Mouse (Mus musculus): ENCODE measurements around the gene Cdh13. TPM values are rescaled to one million over a fixed set of nuclear protein-coding genes. Genes with fewer than 3 reads are reported as not detected.
A peak's percentile ranks its signal among the peaks of the same experiment; 100 is the strongest.

Cdh13 gene
- polyA plus RNA-seq, 1 experiment from 2014 or later = 50.0 TPM

DNA sequence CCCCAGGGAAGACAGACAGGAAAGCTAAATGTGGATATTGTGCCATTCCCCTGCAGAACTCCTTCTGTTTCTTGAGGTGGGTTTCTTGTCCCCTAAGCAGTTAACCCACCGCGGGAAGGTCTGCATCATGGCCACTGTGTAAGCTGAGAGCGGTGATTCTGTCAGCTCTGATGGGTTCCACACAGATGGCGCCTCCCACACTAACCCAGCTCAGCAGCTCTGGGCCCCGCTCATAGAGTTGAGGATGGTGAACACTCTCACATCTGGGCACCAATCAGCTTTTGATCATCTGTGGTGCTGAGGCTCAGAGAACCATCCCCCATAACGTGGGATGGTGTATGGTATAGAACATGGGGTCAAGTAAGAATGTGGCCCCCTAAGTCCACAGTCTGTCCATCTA lies 735.1 kb downstream of the Cdh13 start:
- WGBS = 72% methylated on average over 6 of the region's 6 CpGs

DNA sequence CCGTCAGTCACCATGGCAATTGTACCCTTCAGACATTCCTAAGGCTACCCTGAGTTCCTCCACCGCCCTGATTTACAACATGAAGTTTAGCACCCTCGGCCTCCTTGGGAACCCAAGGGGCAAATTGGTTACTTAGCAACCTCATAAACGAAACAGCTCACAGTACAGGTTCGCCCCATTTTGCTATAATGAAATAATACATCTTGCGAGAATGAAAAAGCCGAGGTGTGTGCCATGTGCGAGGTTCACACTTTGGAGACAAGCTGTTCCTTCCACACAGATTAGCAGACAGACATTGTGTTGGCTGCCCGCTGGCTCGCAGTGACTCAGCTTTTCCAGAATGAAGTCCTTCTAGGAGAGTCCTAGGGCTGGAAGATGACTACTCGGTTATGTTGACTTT lies 737.2 kb downstream of the Cdh13 start:
- ATAC-seq (ENCODE audit: extremely low read depth, insufficient number of reproducible peaks, low FRiP score, low TSS enrichment) = no peak
- Histone ChIP-seq H3K9ac (no peak overlapping the region), H3K4me3 (no peak overlapping the region), H3K9me3 (no peaks in the 10 kb centered on the region), H3K36me3 (no peaks in the 10 kb centered on the region), H3K4me1 (peaks cover 7% of the 10 kb centered on the region), H3K27me3 (replicated peaks) (no peaks in the 10 kb centered on the region), H3K27ac (replicated peaks) (no peak overlapping the region), H3K4me2 (no peak overlapping the region)
- WGBS = 69% methylated on average over 11 of the region's 11 CpGs

More for the DNA sequence above, 735.1 kb downstream of the Cdh13 start:
- Histone ChIP-seq H3K27ac (replicated peaks) (no peak overlapping the region), H3K36me3 (no peaks in the 10 kb centered on the region), H3K4me2 (no peak overlapping the region), H3K27me3 (replicated peaks) (no peaks in the 10 kb centered on the region), H3K4me1 (peaks cover 7% of the 10 kb centered on the region), H3K9ac (no peak overlapping the region), H3K9me3 (no peaks in the 10 kb centered on the region), H3K4me3 (no peak overlapping the region)
- ATAC-seq (ENCODE audit: extremely low read depth, insufficient number of reproducible peaks, low FRiP score, low TSS enrichment) = no peak

DNA sequence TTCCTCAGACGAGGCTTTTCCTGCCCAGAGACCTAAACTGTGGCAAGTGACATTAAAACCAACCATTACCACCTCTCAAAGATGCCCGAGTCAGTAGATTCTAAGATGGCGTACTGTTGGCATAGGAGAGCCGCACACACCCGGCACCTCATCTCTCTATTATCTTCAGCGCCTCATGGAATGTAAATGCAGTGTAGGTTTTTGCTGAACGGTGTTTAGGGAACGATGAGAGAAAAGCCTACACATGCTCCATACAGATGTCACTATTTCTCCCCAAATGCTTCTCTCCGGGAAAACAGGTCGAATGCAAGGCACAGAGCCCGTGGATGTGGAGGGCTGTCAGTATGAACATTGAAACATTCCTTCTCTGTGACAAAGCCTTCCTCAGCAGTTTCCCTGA lies 737.9 kb downstream of the Cdh13 start:
- 85% methylated on average over 11 of the region's 11 CpGs for WGBS
- H3K27me3 ChIP-seq (replicated peaks) = no peaks in the 10 kb centered on the region

DNA sequence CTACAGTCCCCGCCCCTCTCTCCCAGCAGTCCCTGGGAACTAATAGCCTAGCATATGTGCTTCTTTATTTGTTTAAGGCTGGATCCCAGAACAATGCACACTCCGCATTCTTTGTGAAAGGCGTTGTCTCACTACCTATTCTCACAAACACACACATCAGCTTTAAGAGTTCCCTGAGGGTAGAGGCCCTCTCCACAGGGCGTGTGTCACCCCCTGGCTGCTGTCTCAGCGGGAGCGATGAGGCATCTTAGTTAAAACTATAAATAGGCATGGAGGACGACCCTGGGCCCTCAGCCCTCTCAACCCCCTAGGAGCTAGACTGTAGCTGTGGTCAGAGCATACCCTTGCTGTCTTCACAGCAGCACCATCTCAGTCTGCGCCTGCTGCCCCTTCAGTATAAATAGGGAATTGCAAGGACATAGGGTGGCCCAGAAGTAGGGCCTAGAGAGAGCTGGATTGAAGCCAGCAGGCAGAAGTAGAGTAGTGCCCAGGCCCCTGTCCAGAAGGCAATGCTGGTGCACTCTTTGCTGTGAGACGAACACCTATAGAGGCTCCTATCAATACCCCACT lies 738.9 kb downstream of the Cdh13 start:
- H3K4me1 ChIP-seq = peaks cover 7% of the 10 kb centered on the region
- H3K27me3 ChIP-seq (replicated peaks) = no peaks in the 10 kb centered on the region
- H3K27ac ChIP-seq (replicated peaks) = no peak overlapping the region
- WGBS = 50% methylated on average over 9 of the region's 9 CpGs
- H3K9ac ChIP-seq = no peak overlapping the region
- H3K4me3 ChIP-seq = no peak overlapping the region
- no peak for ATAC-seq (ENCODE audit: extremely low read depth, insufficient number of reproducible peaks, low FRiP score, low TSS enrichment)
- no peaks in the 10 kb centered on the region for H3K36me3 ChIP-seq
- H3K9me3 ChIP-seq = no peaks in the 10 kb centered on the region
- no peak overlapping the region for H3K4me2 ChIP-seq

More for the DNA sequence above, 737.9 kb downstream of the Cdh13 start:
- no peaks in the 10 kb centered on the region for H3K36me3 ChIP-seq
- no peaks in the 10 kb centered on the region for H3K9me3 ChIP-seq
- no peak overlapping the region for H3K27ac ChIP-seq (replicated peaks)
- peaks cover 7% of the 10 kb centered on the region for H3K4me1 ChIP-seq
- no peak overlapping the region for H3K9ac ChIP-seq
- H3K4me2 ChIP-seq = no peak overlapping the region
- no peak overlapping the region for H3K4me3 ChIP-seq
- ATAC-seq (ENCODE audit: extremely low read depth, insufficient number of reproducible peaks, low FRiP score, low TSS enrichment) = no peak

DNA sequence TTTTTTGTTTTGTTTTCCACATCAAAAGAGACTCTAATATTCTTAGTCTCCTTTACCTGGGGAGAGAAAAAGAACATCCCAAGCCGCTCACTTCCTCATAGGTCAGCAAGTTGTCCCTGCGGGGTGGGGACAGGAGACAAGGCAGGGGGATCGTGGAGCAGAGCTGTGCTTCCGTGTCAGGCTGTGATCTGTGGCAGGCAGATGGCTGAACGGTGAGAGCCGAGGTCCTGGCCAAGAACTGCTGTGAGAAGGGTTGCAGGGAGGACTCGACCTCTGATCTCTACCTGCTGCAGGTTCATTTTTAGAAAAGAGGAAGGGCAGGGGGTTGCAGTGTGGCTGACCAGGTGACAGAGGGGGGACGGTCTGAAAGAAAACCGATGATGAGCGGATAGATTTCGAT lies 749.9 kb downstream of the Cdh13 start:
- ATAC-seq (ENCODE audit: extremely low read depth, insufficient number of reproducible peaks, low FRiP score, low TSS enrichment) = no peak
- no peaks in the 10 kb centered on the region for H3K36me3 ChIP-seq
- no peak overlapping the region for H3K9ac ChIP-seq
- H3K4me3 ChIP-seq = no peak overlapping the region
- peaks cover 10% of the 10 kb centered on the region for H3K9me3 ChIP-seq
- H3K4me1 ChIP-seq = no peaks in the 10 kb centered on the region
- H3K4me2 ChIP-seq = no peak overlapping the region
- H3K27me3 ChIP-seq (replicated peaks) = no peaks in the 10 kb centered on the region
- H3K27ac ChIP-seq (replicated peaks) = no peak overlapping the region
- 79% methylated on average over 11 of the region's 11 CpGs for WGBS

DNA sequence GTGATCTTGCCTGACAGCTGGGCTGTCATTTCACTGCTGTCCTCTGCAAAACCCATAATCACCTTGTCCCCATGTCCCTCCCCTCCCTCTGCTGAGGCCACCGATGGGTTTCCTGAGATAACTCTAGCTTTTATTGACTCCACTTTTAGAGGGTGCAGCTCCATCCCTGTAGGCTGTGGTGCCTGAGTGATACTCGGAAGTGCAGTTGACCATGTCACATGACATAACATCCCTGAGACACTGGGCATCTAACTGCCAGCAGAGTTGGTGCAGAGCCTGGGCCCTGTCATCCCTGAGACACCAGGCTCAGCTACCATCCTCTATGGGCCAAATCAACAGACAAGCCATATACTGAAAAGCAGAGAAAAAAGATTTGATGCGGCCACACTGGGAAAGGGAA lies 750.5 kb downstream of the Cdh13 start:
- Histone ChIP-seq H3K9me3 (peaks cover 10% of the 10 kb centered on the region), H3K36me3 (no peaks in the 10 kb centered on the region), H3K4me1 (no peaks in the 10 kb centered on the region), H3K4me3 (no peak overlapping the region), H3K27ac (replicated peaks) (no peak overlapping the region), H3K4me2 (no peak overlapping the region), H3K27me3 (replicated peaks) (no peaks in the 10 kb centered on the region), H3K9ac (no peak overlapping the region)
- ATAC-seq (ENCODE audit: extremely low read depth, insufficient number of reproducible peaks, low FRiP score, low TSS enrichment) = no peak
- 70% methylated on average over 3 of the region's 3 CpGs for WGBS

DNA sequence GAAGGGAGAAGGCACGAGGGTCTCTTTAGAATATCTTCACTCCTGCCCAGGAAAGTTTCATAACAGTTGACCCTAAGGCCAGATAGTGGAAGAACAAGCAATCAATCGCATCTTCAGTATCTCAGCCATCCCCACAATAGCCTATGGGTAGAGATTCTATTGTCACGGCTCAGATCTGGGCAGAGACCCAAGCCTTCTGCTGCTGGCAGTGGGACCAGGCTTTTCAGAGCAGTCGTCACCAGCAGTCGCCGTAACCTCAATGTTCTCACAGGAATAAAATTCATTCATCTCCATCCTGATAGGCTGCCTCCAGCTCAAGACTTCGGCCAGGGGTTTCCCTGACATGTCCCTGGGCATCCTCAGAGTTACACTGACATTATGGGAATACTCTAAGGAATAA lies 751.6 kb downstream of the Cdh13 start:
- no peak overlapping the region for H3K4me3 ChIP-seq
- 72% methylated on average over 7 of the region's 7 CpGs for WGBS
- no peak overlapping the region for H3K9ac ChIP-seq
- no peaks in the 10 kb centered on the region for H3K27me3 ChIP-seq (replicated peaks)
- H3K4me2 ChIP-seq = no peak overlapping the region
- no peak for ATAC-seq (ENCODE audit: extremely low read depth, insufficient number of reproducible peaks, low FRiP score, low TSS enrichment)
- H3K36me3 ChIP-seq = no peaks in the 10 kb centered on the region
- H3K27ac ChIP-seq (replicated peaks) = no peak overlapping the region
- no peaks in the 10 kb centered on the region for H3K4me1 ChIP-seq
- peaks cover 4% of the 10 kb centered on the region; the same call in 1 of the 2 replicates for H3K9me3 ChIP-seq

DNA sequence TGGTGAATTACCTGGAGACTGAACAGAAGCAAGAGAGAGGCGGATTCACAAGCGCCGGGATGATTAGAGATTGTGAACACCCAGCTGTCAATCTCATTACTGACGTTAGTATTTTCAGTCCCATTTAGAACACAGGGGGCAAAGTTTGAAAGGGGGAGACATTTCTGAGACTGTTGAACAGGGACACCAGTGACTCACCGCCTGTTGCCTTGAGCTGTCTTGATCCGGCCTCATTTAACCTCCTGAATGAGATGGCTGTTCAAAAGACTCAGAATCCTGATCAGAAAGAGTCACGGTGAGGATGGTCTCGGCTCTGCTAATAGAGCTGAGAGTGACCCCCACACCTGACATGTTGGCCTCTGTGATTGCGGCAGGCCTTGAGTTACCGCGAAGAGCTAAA lies 754.0 kb downstream of the Cdh13 start:
- WGBS = 84% methylated on average over 11 of the region's 11 CpGs
- ATAC-seq (ENCODE audit: extremely low read depth, insufficient number of reproducible peaks, low FRiP score, low TSS enrichment) = no peak
- no peaks in the 10 kb centered on the region for H3K27me3 ChIP-seq (replicated peaks)

DNA sequence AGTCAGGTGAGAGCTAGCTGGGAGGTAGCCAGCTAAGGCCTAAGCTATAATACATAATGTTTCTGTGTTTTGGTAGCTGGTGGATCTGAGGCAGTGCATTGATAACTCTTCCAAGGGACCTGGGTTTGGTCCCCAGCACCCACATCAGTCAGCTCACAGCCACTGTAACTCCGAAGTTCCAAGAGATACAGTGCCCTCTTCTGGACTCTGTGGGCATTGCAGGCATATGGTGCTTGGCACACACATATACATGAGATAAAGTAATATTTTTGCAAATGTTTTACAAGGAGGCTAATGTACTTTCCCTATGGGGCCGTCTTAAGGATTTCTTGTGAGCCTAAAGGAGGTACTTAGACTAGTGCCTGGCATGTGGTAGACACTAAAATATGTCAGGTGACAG lies 755.8 kb downstream of the Cdh13 start:
- Histone ChIP-seq H3K36me3 (no peaks in the 10 kb centered on the region), H3K4me3 (no peak overlapping the region), H3K4me2 (no peak overlapping the region), H3K9ac (no peak overlapping the region), H3K27ac (replicated peaks) (no peak overlapping the region), H3K9me3 (no peaks in the 10 kb centered on the region), H3K27me3 (replicated peaks) (no peaks in the 10 kb centered on the region), H3K4me1 (no peaks in the 10 kb centered on the region)
- ATAC-seq (ENCODE audit: extremely low read depth, insufficient number of reproducible peaks, low FRiP score, low TSS enrichment) = no peak
- 68% methylated on average over 2 of the region's 2 CpGs for WGBS

More for the DNA sequence above, 754.0 kb downstream of the Cdh13 start:
- no peaks in the 10 kb centered on the region for H3K36me3 ChIP-seq
- H3K9me3 ChIP-seq = no peaks in the 10 kb centered on the region
- H3K9ac ChIP-seq = no peak overlapping the region
- H3K4me3 ChIP-seq = no peak overlapping the region
- H3K4me2 ChIP-seq = no peak overlapping the region
- H3K4me1 ChIP-seq = no peaks in the 10 kb centered on the region
- H3K27ac ChIP-seq (replicated peaks) = no peak overlapping the region

DNA sequence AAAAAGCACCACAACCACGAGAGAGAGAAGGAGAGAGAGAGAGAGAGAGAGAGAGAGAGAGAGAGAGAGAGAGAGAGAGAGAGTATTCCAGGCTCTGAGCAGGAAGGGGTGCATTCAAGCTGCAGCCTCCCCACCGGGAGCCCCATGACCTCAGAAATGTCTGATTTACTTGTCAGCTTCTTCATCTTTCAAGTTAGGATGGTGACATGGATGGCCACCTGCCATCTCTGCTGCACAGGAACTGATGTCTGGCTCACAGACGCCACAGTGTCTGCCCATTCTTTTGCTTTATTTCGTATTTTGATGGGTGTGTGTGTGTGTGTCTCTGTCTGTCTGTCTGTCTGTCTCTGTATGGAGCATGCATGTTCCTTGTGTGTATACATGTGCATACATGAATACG lies 774.3 kb downstream of the Cdh13 start:
- Histone ChIP-seq H3K36me3 (no peaks in the 10 kb centered on the region), H3K4me3 (no peak overlapping the region), H3K9me3 (no peaks in the 10 kb centered on the region), H3K9ac (no peak overlapping the region), H3K4me2 (no peak overlapping the region), H3K27me3 (replicated peaks) (no peaks in the 10 kb centered on the region), H3K27ac (replicated peaks) (no peak overlapping the region), H3K4me1 (no peaks in the 10 kb centered on the region)
- no peak for ATAC-seq (ENCODE audit: extremely low read depth, insufficient number of reproducible peaks, low FRiP score, low TSS enrichment)
- 65% methylated on average over 5 of the region's 5 CpGs for WGBS

DNA sequence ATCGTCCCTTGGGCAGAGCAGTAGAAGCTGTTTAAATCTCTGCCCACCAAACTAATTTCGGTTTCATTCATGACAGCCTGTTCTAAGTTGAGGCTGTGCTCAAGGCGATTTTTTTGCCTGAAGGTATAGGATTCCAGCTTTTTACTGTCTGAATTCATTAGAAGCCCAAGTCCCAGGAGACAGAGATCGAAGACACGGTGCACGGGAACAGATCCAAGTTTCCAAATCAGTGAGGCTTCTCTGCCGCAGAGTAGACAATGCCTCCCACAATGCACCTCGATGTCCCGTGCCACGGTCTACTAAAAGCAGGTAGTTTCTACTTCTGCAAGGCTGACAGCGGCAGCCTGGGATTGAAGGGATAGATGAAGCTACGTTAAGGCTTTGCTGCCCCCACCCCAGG lies 778.1 kb downstream of the Cdh13 start:
- Histone ChIP-seq H3K4me2 (no peak overlapping the region), H3K4me1 (peaks cover 5% of the 10 kb centered on the region; the same call in 1 of the 2 replicates), H3K36me3 (no peaks in the 10 kb centered on the region), H3K9ac (no peak overlapping the region), H3K27me3 (replicated peaks) (peaks cover 5% of the 10 kb centered on the region; the same call in 1 of the 2 replicates), H3K27ac (replicated peaks) (no peak overlapping the region), H3K4me3 (no peak overlapping the region), H3K9me3 (no peaks in the 10 kb centered on the region)
- 74% methylated on average over 12 of the region's 12 CpGs for WGBS
- ATAC-seq (ENCODE audit: extremely low read depth, insufficient number of reproducible peaks, low FRiP score, low TSS enrichment) = no peak

DNA sequence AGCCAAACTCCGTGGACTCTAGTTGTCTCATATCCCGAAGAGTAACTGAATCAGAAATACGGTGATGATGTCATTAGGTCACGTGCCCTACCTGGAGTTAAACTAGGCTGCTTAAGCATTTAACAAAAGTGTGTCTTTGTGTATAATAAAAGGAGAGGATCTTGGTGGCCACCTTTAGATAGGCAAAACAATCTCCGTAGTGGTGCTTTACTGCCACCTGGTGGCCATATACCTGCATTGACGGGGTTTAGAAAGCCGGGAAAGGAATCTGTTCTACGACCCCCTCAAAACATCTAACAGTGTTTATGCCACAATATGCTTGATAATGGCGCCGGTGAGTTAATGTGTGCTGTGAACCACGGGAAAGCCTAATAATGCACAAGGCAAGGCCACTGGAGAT lies 781.0 kb downstream of the Cdh13 start:
- no peaks in the 10 kb centered on the region for H3K9me3 ChIP-seq
- H3K4me3 ChIP-seq = no peak overlapping the region
- H3K4me1 ChIP-seq = peaks cover 5% of the 10 kb centered on the region; the same call in 1 of the 2 replicates
- H3K27ac ChIP-seq (replicated peaks) = no peak overlapping the region
- WGBS = 12% methylated on average over 11 of the region's 11 CpGs
- peak overlapping the region; percentile 13; the same call in 1 of the 2 replicates for H3K4me2 ChIP-seq
- ATAC-seq (ENCODE audit: extremely low read depth, insufficient number of reproducible peaks, low FRiP score, low TSS enrichment) = no peak
- no peaks in the 10 kb centered on the region for H3K36me3 ChIP-seq
- H3K9ac ChIP-seq = no peak overlapping the region
- H3K27me3 ChIP-seq (replicated peaks) = peaks cover 5% of the 10 kb centered on the region; the same call in 1 of the 2 replicates
